Mouse (Mus musculus) layer of hippocampus, postnatal 36 days (tissue): ENCODE data around the gene Vwa8. TPM values are rescaled to one million over a fixed set of nuclear protein-coding genes. Genes with fewer than 3 reads are reported as not detected.

Experiments
- DNase-seq, 2 experiments: peaks; one replicate each; pipeline ENCODE4 v3.0.0; 2022
- total RNA-seq, 2 experiments: library from RNA; stranded (reverse); gene quantifications; 2 replicates each; pipeline ENCODE4 v1.2.3; 2021

Vwa8 gene
- 10 to 100 TPM; 28.4 to 28.6 TPM for total RNA-seq

DNA sequence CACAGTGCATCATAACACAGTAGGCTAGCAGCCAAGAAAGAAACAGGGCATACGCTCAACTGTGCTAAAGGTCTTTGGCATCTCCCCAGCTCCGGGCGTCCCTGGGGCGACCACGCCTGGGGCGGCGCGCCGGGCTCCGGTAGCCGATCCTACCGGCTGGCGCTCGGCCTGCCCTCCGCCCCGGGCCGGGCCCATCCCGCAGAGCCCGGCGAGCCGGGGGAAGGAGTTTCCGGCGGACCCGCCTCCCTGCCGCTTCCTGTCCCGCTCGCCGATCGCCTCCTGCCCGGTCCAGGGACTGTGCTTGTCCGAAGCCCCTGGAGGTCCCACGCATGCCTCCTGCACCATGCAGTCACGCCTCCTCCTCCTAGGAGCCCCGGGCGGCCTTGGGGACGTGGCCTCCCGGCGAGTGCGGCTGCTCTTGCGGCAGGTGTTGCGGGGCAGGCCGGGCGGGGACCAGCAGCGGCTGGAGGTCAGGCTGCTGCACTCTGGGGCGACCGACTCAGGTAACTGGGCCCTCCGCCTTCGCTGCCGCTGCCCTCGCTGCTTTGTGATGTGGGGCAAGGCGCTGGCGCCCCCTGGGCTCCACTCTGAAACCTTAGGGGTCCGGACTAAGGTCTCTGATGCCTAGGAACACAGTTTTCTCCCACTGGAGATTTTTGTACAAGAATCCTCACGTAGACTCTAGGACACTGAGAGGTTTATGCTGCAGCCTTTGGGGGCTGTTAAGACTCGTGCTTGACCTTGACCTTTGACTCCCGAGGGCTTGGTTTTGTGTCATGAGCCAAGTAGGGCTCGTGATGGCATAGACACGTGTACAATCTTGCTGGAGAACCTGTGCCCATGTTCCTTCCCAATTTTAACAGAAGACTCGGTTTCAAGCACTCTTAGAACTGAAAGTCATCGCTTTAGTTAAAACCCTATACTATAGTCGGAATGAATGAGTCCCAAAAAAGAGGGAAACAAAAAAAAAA lies at the start of gene Vwa8:
Gene Vwa8 (plus strand): TSS at position 112 of the 971 bp plus-strand sequence.
- DNase-seq: peak; percentile 71 to 76

- no peak for DNase-seq
Observed at GRCm38 (mm10) chr14:78802378-78802777, 46.5 kb upstream of the Vwa8 start.

DNA sequence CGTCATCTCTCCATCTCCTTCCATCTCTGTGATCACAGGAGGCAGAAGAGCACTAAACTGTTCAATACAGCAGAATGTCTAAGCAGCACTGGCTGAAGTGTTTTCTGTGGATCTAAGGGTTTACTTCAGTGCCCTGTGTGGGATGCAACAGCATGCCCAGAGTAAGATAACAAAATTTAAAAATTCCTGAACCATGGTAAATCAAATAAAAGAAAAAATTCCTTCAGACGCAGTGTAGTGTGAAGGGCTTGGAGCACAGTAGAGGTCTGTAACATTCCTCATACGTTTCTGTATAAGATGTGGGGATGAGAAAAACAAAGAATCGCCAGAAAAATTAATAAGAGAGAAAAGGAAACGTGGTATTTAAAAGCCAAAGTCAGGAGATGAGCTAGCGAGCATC lies 44.9 kb upstream of the Vwa8 start:
- no peak for DNase-seq

- no peak for DNase-seq
Observed at GRCm38 (mm10) chr14:78812896-78813295, 36.0 kb upstream of the Vwa8 start.

GRCm38 (mm10) chr14:78816411-78816810 lies 32.4 kb upstream of the Vwa8 start:
- no peak for DNase-seq

DNA sequence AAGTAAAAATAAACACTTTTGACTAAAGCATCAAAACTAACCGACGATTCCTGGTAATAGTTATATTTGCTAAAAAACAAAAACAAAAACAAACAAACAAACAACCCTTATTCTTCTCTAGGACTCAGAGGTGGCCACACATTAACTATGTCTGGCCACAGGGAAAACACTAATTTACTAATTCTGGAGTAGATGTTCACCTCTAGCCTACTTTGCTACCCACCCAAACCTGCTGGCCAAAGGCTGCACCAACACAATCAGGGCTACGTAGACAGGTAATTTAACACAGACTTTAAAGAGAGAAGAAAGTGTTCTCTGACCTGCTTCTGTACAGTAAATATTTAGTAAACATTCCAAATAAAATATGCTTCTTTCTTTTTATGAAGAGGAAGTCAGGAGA lies 31.2 kb upstream of the Vwa8 start:
- no peak for DNase-seq

DNA sequence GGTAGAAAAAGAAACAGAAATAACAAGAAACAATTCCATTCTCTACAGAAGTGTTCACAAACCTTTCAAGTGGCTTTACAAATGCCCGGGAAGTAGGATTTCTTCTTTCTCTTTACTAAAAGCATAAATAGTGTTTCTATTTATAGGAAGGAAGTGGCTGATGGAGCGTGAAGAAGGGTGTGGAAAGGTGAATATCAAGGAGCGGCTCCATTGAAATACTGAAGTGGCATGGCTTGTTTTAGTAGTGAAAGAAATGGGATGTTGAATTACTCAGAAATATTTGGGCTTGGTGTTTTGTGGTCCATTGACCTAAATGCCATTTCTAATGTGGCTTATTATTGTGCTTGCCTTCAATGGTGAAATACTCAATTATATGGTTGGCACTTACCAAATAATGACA lies 30.4 kb upstream of the Vwa8 start:
- DNase-seq: no peak

- no peak for DNase-seq
Observed at GRCm38 (mm10) chr14:78824013-78824412, 24.8 kb upstream of the Vwa8 start.

DNA sequence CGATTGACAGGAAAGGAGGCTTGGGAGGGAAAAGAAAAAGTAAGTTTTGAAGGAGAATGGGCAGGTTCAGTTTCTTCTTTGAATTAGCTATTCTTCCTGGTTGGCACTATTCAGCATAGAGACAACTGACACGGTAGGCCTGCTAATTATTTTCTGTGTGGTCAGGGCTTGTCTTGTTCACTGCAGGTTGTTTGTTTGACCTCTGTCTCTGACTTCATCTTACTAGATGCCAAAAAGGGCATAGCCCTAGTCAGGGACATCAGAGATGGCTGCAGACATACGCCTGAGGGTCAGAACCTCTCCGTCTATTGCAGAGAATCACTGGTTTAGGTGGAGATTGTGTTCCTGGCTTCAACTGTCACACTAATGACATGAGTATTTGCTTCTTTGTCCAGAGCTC lies 24.3 kb upstream of the Vwa8 start:
- no peak for DNase-seq

- no peak for DNase-seq
Observed at GRCm38 (mm10) chr14:78831158-78831557, 17.7 kb upstream of the Vwa8 start.

GRCm38 (mm10) chr14:78847948-78848347 lies 904 bp upstream of the Vwa8 start:
- no peak for DNase-seq

GRCm38 (mm10) chr14:78848477-78848876 lies 375 bp upstream of the Vwa8 start:
- no peak for DNase-seq

- no peak for DNase-seq
Observed at GRCm38 (mm10) chr14:78849961-78850578, 1.2 kb downstream of the Vwa8 start.

- DNase-seq: no peak
Observed at GRCm38 (mm10) chr14:78850666-78851065, 1.8 kb downstream of the Vwa8 start.

DNA sequence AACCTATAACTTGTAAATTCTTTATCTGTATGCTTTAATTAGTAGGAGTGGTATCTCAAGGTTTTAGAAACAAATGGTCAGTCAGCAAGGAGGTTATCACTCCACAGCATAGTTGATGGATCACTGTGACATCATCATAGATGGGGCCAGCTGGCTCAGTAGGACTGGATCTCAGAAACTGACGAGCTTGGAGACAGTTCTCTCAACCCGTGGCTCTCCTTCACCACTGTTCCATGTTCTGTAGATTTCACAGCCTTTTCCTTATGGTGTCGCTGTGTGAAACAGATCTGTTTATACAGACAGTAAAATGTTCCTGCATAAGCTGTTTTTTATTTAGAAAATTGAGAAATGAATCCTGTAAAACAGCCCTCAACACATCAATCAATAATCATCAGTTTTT lies 2.5 kb downstream of the Vwa8 start:
- DNase-seq: no peak

DNA sequence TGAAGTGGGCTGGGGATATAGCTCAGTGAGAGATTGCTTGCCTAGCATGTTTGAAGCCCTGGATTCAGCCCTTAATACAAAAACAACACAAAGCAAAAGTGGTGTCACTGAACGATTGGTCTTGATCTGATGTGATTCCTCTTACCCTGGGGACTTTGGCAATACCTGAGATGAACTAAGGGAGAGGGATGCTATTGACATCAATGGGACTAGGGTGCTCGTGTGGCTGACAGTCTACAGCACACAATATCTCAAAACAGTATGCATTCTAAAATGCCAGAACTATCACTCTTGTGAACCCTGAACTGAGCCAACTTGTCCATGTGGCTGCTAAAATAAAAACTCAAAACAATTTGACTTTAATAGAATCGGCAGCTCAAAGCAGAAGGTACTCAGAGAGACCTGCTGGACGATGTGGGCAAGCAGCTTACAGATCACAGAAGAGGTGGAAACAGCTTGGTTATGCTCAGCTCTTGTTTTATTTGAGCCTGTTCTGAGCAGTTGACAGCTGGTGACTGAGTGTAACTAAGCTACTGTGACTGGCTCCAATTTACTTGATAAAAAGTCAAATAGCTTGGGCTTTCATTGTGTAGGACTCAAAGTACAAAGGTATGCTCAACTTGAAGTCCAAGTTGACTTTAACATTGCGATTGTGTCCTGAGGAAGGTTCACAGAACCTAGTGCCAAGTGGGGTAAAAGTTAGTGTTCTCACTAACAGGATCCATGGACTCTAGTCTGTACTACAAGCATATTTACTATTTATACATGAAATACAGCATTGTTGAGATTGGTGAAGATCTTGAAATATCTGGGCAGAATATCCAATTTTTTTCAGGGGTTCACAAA lies 3.8 kb downstream of the Vwa8 start:
- no peak for DNase-seq

GRCm38 (mm10) chr14:78861156-78861555 lies 12.3 kb downstream of the Vwa8 start:
- no peak for DNase-seq

DNA sequence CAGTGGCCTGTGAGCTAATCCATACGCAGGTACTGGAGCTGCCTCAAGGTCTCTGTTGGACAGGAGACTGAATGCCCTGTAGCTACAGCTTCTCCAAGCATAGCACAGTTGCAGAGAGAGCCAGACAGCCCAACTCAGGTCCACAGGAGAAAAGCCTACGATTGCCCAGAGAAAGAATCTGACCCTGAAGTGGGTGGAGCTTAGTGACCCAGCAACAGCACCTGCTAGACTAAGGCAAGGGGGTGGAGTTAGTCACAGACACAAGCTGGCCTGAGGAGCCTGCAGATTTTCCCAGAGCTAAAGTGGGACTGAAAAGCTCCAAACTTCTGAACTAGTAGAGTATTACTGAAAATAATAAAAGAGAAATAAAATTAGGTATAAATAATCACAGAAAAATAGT lies 21.2 kb downstream of the Vwa8 start:
- DNase-seq: no peak

DNA sequence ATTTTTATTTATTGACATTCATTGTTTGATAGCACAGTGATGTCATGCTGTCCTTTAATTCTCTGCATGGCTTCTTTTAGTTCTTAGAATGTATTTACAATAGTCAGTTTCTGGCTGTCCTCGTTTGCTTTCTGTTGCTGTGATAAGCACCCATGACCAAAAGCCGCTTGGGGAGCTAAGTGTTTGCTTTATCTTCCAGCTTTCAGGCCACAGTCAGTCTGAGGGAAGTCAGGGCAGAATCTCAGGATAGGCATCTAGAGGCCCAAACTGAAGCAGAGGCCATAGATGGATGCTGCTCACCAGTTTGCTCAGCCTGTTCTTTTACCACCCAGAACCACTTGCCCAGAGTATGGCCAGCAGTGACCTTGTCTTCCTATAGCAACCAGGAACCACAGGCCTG lies 28.3 kb downstream of the Vwa8 start:
- DNase-seq: no peak

DNA sequence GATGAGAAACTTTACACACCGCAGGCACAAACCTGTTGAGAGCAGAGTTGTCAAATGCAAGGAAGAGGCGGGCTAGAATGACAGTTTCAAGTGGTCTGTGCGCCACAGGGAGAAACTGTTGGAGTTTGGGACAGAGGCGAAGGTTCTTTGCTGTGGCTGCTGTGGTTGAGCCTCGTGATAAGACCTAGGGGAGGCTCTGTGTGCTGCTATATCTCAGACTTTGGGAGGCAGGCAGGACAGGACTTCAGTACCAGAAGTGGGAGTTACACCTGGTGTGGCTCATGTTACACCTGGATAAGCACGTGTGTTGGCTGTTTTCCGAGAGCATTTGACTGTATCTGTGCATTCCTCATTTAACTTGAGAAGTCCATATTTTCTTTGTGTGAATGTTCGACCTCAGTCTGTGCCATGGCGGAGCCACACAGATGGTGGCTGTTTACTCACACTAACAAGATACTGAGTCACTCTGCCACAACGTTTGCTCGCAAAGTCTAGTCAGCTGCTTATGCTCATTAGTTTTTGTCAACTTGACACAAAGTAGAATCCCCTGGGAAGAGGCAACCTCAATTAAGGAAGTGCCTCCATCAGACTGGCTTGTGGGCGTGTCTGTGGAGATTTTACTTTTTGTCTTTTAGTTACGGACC lies 29.7 kb downstream of the Vwa8 start:
- peak in 1 of 2 experiments; percentile 22 for DNase-seq

DNA sequence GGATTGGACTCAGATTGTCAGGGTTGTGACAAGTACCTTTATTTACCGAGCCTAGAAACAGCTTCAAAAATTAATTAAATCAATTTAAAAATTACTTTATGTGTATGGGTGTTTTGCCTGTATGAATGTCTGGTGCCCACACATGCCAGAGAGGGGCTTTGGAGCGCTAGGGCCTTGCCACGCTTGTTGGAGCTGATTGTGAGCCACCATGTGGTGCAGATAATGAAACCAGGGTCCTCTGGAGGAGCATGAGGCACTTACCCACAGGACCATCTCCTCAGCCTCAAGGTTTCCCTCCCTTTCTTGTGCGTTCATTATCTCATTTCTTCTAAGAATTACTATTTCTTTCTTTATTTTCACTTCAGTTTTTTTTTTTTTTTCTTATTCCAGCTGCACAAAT lies 32.0 kb downstream of the Vwa8 start:
- no peak for DNase-seq

- DNase-seq: peak in 1 of 2 experiments; percentile 15
Observed at GRCm38 (mm10) chr14:78881563-78881962, 32.7 kb downstream of the Vwa8 start.
